Mouse (Mus musculus) bone marrow macrophage, adult 2 months (primary cell): ENCODE results near the gene Hpgd.

ENCODE experiments used
- CTCF ChIP-seq: IDR thresholded peaks from 2 replicates; pipeline ENCODE4 v1.5.1; 2012; ENCODE audit warnings: low read depth, mild to moderate bottlenecking, low read length, moderate library complexity
- POLR2A ChIP-seq: IDR thresholded peaks from 2 replicates; pipeline ENCODE4 v1.6.1; 2012; ENCODE audit warnings: mild to moderate bottlenecking, low read depth, low read length, borderline replicate concordance

- TF ChIP-seq CTCF (no peak), POLR2A (no peak)
These were observed 49.1 kb downstream of the Hpgd start for GRCm38 (mm10) chr8:56343505-56343904.
